Mouse (Mus musculus) kidney, adult 18-20 months (tissue): ENCODE measurements around the gene Upf1.
A peak's percentile ranks its signal among the peaks of the same experiment; 100 is the strongest.

Experiments
- DNase-seq: peaks from one replicate; pipeline ENCODE4 v3.0.0; 2021

Upf1 gene

DNA sequence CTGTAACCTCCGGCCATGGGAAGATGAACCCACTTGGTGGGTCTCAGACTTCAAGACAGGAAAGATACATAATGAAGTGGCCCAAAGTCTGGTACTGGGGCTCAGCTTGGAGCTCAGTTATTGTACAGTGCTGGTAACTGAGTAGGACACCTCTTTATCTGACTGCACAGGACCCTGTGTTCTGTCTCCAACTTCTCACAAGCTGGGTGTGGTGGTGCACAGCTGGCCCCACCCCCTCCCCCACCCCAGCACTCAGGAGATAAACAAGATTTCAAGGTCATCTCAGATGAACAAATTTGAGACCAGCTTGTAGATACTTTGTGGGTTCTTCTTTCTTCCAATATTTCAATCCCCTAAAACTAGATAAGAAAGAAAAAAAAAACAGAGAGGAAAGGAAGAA is 3.0 kb upstream of the Upf1 start:
- DNase-seq: no peak

GRCm38 (mm10) chr8:70354004-70354403 is 926 bp upstream of the Upf1 start:
- DNase-seq: no peak

DNA sequence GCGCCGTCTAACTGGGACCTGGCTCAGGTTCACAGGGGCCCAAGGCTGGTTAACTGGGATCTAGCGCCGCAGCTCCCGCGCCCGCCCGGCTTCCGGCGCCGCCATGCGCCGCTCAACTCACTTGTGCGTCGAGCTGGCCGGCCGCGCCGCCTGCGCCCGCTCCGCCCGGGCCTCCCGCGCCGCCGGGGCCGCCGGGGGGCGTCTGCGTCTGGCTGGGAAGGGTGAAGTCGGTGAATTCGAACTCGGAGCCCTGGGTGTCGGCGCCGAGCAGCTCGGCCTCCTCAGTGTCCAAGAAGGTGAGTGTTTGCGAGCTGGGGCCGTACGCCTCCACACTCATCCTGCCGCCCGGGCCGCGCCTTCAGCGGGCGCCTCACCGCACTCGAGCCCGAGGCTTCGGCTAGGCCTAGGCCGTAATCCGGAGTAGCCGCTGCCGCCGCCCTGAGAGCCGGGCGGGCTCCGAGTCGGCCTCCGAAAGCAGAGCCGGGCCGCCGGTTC is 374 bp downstream of the Upf1 start:
- DNase-seq: peak; percentile 56

GRCm38 (mm10) chr8:70352000-70352384 is 1.1 kb downstream of the Upf1 start:
- DNase-seq: no peak

GRCm38 (mm10) chr8:70351035-70351999 is 1.8 kb downstream of the Upf1 start:
- DNase-seq: no peak

DNA sequence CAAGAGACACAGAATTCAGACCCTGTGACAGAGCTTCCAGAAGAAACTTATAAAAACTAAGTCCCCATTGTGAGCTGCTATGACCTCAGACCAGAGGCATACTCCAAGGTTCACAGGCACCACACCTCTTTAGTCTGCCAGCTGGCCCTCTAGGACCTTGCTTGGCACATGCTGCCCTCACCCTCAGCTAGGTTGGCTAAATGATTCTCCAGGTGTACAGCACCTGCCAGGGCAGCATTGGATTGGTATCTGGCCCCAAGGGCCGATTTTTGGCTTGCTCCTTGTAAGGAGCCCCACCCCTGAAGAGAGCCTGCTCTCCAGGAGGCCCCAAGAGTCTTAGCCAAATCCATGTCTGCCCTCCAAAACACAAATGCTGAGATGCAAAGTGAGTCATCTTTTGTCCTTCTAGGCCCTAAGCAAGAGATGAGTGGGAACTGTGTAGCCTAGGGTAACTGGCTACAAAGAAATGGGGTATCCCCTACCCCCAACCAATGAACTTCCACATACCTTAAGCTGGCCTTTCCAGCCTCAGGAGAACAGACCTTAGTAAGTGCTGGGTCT is 5.1 kb downstream of the Upf1 start:
- DNase-seq: peak; percentile 50

- no peak for DNase-seq
Observed at GRCm38 (mm10) chr8:70347443-70347842, 5.6 kb downstream of the Upf1 start.

DNA sequence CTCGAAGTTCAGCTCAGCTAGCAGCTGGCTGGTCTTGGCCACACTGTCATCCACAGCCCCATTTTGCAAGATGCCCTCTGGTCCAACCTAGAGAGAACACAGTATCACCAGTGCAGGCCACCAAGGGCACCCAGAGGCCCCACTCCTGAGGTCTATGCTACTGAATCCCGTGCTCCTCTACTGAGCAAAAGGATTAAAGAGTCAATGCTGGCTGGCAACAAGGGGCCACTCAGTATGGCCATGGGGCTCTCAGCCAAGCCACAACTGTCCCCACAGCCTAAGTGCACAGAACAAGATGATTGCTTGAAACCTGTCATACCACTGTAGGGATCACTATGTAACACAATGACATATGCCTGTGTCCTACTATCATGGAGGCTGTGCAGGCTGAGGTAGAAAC is 8.8 kb downstream of the Upf1 start:
- DNase-seq: no peak

- no peak for DNase-seq
Observed at GRCm38 (mm10) chr8:70343696-70344095, 9.4 kb downstream of the Upf1 start.

DNA sequence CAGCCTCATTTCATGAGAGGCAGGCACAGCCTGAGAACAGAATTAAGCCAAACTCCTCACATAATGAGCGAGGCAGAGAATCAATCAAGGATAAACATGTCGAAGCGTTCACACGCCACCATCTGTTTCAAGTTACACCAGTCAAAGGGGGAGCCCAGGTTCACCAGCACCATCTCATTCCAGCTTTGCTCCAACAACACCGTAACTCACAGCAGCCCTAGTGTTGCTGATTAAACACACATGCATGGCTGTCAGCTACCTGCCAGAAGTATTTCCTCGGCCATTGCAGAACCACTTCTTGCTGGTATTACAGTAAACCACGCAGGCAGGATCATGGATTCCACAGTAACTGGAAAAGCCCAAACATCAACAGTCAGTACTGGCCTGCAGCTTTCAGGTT is 10.0 kb downstream of the Upf1 start:
- DNase-seq: no peak

DNA sequence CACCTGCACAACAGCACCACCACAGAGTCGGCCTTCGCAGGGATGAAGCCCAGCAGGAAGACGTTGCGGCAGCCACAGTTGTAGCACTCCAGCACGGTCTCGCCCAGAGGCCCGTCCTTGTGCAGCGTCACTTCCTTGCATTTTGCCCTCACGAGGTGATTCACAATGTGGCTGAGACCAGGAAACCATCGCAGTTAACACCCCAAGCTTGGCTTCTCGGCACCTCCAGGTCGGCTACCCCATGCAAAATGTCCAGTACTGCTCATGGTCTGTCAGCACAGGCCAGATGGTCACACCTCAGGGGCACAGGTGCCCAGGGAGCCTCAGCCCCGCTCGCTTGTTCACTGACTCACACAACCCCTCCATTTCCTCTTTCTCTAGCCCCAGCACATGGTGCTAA is 11.1 kb downstream of the Upf1 start:
- DNase-seq: no peak

- DNase-seq: no peak
Observed at GRCm38 (mm10) chr8:70340659-70341058, 12.4 kb downstream of the Upf1 start.

DNA sequence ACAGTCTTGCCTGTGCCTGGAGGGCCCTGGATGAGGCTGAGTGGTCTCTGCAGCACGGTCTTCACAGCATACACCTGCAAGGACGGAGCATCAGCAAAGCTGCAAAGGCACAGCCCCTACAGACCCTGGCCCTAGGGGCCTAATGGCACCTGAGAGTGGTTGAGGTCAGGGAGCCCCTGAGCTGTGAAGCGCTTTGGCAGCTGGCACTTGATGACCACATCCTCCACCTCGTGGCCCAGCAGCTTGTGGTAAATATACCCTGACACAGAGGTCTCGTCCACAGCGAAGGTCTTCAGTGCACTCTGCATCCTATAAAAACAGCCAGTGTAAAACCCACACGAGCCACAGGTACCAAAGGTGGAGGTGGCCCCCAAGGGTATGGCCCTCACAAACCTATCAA is 14.1 kb downstream of the Upf1 start:
- DNase-seq: no peak

DNA sequence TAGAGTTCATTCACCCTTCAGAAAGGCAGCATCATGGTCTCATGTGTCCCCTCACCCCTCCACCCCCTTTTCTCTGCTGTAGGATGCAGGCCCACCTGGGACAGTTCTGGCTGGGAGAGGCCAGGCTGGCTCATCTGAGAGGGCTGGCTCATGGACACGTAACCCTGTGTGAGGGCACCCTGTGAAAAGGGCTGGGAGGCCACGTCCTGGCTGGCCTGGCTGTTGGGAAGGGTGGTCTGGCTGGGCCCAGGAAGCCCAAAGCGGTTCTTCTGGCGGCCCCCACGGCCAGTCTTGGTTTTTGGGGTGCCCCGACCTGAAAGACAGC is 20.2 kb downstream of the Upf1 start:
- no peak for DNase-seq

- peak; percentile 59 for DNase-seq
Observed at GRCm38 (mm10) chr8:70332070-70332877, 20.8 kb downstream of the Upf1 start.

DNA sequence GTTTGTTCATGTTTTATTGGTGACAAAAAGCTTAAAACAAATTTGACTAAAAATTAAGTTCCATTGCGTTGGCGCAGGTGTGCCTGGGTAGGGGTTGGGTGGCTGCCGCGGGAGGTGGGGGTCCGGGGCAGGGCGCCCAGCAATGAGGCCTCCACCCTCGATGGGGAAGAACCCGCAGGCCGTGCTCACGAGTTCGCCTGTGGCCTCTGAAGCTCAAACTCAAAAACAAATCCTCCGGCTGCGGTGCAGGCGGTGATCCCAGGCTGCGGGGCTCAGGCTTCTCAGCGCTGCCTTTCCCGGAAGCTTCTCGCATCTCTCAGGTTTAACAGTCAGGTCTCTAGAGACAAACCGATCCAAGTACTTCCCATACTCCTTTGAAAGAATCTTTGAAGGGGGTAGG is 21.6 kb downstream of the Upf1 start:
- no peak for DNase-seq

GRCm38 (mm10) chr8:70330741-70331364 is 22.2 kb downstream of the Upf1 start:
- DNase-seq: no peak

DNA sequence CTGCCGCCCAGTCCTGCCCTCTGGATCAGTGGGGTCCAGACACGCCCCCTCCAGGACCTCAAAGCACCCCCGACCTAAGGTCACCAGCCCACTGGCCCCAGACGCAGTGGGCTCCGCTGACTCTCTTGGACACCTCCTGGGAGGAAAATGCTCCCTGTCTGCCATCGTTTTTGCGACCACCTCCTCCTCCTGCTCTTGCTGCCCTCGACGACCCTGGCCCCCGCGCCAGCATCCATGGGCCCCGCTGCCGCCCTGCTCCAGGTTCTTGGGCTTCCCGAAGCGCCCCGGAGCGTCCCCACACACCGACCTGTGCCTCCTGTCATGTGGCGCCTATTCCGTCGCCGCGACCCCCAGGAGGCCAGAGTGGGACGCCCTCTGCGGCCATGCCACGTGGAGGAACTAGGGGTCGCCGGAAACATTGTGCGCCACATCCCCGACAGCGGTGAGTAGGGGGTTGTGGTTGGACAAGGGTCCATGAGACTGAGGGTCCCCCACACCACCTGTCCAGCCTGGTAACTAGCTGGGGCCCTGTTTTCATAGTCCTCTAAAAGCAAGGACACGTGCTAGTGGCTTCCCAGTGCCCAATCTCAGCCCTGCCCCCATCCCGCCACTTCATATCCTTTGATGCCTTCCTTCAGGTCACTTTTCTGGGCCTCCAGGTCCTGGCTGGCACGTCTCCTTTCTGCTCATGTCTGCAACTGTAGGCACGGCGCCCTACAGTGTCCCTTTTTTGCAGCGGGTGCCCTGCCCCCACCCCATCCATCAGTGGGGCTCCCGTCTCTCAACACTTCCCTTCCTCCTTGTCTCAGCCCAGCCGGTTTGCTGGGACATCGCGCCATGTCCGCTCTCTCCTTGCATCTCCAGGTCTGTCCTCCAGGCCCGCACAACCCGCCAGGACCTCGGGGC is 23.0 kb downstream of the Upf1 start:
- DNase-seq: no peak

DNA sequence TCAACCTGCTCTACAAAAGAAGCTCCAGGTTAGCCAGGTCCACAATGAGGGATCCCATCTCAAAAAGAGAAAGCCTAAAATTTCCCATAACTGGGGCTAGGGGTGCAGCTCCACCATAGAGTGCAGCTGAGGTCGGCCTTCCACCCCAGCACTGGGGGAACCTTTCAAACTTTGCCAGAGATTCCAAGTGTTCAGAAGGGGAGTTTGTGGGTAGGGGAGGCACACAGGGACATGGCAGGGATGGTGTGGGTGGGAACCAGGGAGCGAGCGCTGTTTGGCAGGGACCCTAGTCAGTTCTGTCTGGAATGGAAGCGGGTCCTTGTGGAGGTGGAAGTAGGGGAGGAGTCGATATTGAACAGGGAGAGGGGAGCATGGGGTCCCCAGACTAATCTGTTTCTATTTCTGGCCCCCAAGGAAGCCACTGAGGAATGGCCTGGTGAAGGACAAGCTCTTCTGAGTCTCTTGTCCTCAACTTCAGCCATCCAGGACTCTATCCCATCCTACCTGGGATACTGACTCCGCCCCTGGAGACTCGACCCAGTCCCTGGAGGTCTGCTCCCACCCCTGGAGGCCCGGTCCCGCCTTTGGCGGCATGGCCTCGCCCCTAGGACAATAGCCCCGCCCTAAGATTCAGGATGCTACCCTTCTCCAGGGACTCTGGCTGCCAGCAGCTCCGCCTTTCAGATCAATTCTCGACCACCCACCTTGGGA is 23.8 kb downstream of the Upf1 start, which contains the start of gene Gdf1:
TSS of gene Gdf1 (plus strand) at position 694 of the 711 bp plus-strand sequence.
- DNase-seq: no peak

GRCm38 (mm10) chr8:70327512-70327911 is 25.6 kb downstream of the Upf1 start:
- DNase-seq: no peak

GRCm38 (mm10) chr8:70323716-70324115 is 29.4 kb downstream of the Upf1 start:
- no peak for DNase-seq
